Mouse (Mus musculus) frontal cortex, postnatal 25 days (tissue): ENCODE data around the gene Aco2.

Source experiments
- DNase-seq, 2 experiments: peaks; one replicate each; pipeline ENCODE4 v3.0.0; 2022; ENCODE audit warnings: low spot score in 2 of 2

Gene Aco2

GRCm38 (mm10) chr15:81845724-81846123 is 26.4 kb upstream of the Aco2 start:
- no peak for DNase-seq

- no peak for DNase-seq
These were observed 25.4 kb upstream of the Aco2 start for GRCm38 (mm10) chr15:81846755-81847154.

GRCm38 (mm10) chr15:81847161-81847560 is 24.9 kb upstream of the Aco2 start:
- DNase-seq = no peak

GRCm38 (mm10) chr15:81847861-81848260 is 24.2 kb upstream of the Aco2 start:
- DNase-seq = no peak

GRCm38 (mm10) chr15:81848301-81848700 is 23.8 kb upstream of the Aco2 start:
- DNase-seq = no peak

GRCm38 (mm10) chr15:81849104-81849503 is 23.0 kb upstream of the Aco2 start:
- no peak for DNase-seq

- no peak for DNase-seq
These were observed 21.4 kb upstream of the Aco2 start for GRCm38 (mm10) chr15:81850718-81851117.

- no peak for DNase-seq
These were observed 20.7 kb upstream of the Aco2 start for GRCm38 (mm10) chr15:81851375-81851774.

GRCm38 (mm10) chr15:81852411-81853000 is 19.6 kb upstream of the Aco2 start:
- no peak for DNase-seq

- no peak for DNase-seq
These were observed 19.0 kb upstream of the Aco2 start for GRCm38 (mm10) chr15:81853081-81853480.

- peak; percentile 61 to 72 for DNase-seq
These were observed 15.9 kb upstream of the Aco2 start for GRCm38 (mm10) chr15:81856030-81856790.

GRCm38 (mm10) chr15:81856938-81857723 is 15.0 kb upstream of the Aco2 start:
- DNase-seq = no peak

GRCm38 (mm10) chr15:81857724-81858116 is 14.4 kb upstream of the Aco2 start:
- no peak for DNase-seq

GRCm38 (mm10) chr15:81858138-81858516 is 14.0 kb upstream of the Aco2 start:
- peak; percentile 95 to 96 for DNase-seq

GRCm38 (mm10) chr15:81858517-81859329 is 13.4 kb upstream of the Aco2 start, which contains the start of gene Tob2:
Gene Tob2 (minus strand): TSS chr15:81858796.
- peak; percentile 41 to 55 for DNase-seq

GRCm38 (mm10) chr15:81859330-81860255 is 12.5 kb upstream of the Aco2 start:
- peak; percentile 64 to 75 for DNase-seq

GRCm38 (mm10) chr15:81860471-81861135 is 11.5 kb upstream of the Aco2 start:
- no peak for DNase-seq

- DNase-seq = no peak
These were observed 7.9 kb upstream of the Aco2 start for GRCm38 (mm10) chr15:81864238-81864637.

GRCm38 (mm10) chr15:81869985-81870384 is 2.1 kb upstream of the Aco2 start:
- no peak for DNase-seq
